Mouse (Mus musculus): ENCODE data around the gene Mark4. TPM values are rescaled to one million over a fixed set of nuclear protein-coding genes. Genes with fewer than 3 reads are reported as not detected.

Mark4 gene
- 18.5 and 22.2 TPM in 2 replicates for polyA plus RNA-seq (2012; rRNA removed; ENCODE audit: low replicate concordance)

DNA sequence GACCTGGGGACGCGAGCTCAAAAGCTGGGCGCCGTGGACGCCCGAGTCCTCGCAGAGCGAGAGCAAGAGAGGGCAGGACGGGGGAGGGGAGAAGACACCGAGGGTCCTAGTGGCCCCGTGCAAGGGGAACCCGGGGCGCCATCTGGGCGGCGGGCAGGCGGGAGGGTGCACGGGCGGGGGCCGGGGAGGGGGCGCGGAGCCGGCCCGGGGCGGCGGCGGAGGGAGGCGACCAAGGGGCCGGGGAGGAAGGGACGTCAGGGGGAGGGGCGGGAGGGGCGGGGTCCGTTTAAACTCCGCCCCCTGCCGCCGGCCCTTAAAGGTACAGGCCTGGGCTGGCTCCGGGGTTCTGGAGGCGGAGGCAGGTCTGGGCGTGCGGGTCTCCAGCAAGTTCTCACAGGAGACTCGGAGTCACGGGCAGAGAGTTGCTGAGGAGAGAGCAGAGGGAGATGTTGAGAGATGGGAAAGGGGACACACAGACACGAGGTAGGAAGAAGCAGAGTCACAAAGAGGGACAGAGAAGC lies at the start of gene Mark4:
Gene Mark4 (minus strand): TSS at position 231 of the 521 bp plus-strand sequence.

DNA sequence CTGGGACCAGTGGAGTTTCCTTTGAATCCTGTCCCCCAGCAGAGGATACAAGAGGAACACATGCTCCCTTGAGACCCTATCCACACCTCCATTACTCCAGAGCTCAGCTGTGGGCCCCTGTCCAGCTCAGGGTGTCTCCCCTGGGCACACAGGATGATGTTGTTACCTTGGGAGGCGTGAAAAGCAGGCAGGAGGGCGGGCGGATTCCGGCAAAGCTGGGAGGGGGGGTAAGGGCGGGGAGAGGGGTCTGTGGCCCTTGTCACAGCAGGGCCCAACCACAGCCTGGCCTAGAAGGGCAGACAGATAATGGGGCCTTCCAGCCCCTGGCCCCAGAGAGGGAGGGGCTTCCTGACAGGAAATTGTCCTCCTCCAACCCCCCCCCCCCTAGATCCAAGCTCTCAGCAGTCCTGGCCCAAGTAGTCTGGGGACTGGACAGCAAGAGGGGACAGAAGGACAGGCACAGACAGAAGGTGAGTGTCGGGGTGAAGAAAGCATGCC lies 4.3 kb upstream of the Mark4 start, which contains the start of gene Exoc3l2:
Gene Exoc3l2 (plus strand): TSS at position 448 of the 498 bp plus-strand sequence.

DNA sequence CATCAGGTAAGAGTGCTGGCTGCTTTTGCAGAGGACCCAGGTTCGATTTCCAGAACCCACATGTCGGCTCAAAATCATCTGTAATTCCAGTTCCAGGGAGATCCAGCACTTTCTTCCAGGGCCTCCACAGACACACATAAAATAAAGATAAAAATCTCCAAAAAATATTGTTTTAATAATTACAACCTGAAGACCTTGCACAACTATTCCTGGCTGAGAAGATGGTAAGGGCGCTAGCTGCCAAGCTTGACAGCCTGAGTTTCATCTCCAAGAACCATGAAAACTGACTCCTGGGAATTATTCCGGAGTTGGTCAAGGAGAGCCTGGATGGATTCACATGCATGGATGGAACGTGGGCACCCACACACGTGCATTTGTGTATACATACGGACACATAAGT lies 54.1 kb downstream of the Mark4 start, which contains the start of gene Ckm:
Gene Ckm (plus strand): TSS at position 301 of the 400 bp plus-strand sequence.

DNA sequence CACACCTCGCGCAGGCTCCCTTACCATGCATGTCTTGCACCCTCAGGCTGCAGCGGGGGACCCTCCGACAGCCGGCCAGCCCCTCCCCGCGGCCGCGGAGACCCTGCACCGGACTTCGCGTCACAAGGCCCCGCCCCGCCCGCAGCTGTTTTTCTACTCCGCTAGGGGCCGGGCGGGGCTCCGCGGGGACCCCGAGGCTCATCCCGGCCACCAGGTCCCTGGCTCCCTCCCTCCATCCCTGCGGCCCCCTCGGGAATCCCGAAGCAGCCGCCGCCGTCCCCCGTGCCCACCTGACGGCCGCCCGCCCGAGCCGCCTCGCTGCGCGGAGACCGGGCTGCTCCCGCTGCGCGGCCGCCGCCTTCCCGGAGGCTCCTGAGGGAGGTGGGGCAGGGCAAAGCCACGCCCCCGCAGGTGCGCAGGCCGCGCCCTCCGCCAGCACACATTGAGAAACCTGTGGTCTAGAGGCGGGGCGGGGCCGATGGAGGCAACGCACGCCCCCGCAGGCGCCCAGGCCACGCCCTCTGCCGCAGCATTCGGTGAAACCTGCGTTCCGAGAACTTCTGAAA lies 54.8 kb downstream of the Mark4 start, which contains the start of gene Klc3:
Gene Klc3 (minus strand): TSS at position 374 of the 566 bp plus-strand sequence.

DNA sequence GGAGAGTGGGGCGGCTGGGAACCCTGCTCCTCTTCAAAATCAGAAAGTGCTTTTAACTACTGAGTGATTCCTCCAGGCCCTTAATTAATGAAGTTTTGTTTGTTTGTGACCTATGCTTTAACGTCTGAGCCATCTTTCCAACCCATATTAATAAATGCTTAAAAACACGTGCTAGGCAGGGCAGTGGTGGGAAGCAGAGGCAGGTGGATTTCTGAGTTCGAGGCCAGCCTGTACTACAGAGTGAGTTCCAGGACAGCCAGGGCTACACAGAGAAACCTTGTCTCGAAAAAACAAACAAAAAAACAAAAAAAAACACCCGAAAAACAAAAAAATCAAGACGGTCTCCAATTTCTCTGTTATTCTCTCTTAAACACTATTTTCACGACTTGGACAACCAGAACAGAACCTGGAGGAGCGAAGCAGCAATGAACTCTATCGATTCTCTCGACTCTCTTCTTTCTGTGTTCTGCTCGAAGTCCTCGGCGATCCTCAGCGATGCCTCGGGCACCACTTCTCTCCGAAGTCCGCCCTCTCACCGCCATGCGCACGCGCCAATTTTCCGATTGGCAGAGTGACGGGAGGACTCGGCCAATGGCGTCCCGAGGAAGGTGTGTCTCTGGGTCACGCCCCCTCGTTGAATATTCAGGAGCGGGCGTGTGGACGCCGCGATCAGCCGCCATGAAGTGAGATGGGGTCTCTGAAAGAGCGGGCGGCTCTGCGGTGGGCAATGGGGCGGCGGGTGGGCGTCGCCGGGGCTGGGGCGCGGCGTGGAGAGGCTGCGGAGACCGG lies 77.0 kb downstream of the Mark4 start, which contains the start of gene Ercc2:
Gene Ercc2 (plus strand): TSS at position 634 of the 789 bp plus-strand sequence.

Other genes with a start within 250 kb of the Mark4 start
- 21.2 and 40.9 TPM in 2 replicates for gene Gpr4, start 246.3 kb downstream of the Mark4 start, polyA plus RNA-seq (2012; rRNA removed; ENCODE audit: low replicate concordance)
- gene Opa3, start 230.5 kb downstream of the Mark4 start, polyA plus RNA-seq (2012; rRNA removed; ENCODE audit: low replicate concordance) = 43.4 and 43.9 TPM in 2 replicates
- 104 and 192 TPM in 2 replicates for gene Vasp, start 187.0 kb downstream of the Mark4 start, polyA plus RNA-seq (2012; rRNA removed; ENCODE audit: low replicate concordance)
- 0.20 TPM in 1 of 2 replicates, not detected in the other for gene Ppm1n, start 178.8 kb downstream of the Mark4 start, polyA plus RNA-seq (2012; rRNA removed; ENCODE audit: low replicate concordance)
- 59.4 and 168 TPM in 2 replicates for gene Rtn2, start 176.2 kb downstream of the Mark4 start, polyA plus RNA-seq (2012; rRNA removed; ENCODE audit: low replicate concordance)
- 0.85 and 1.2 TPM in 2 replicates for gene Fosb, start 148.8 kb downstream of the Mark4 start, polyA plus RNA-seq (2012; rRNA removed; ENCODE audit: low replicate concordance)
- 66.5 and 93.4 TPM in 2 replicates for gene Ercc1, start 114.0 kb downstream of the Mark4 start, polyA plus RNA-seq (2012; rRNA removed; ENCODE audit: low replicate concordance)
- 5.2 and 9.0 TPM in 2 replicates for gene Cd3eap, start 99.3 kb downstream of the Mark4 start, polyA plus RNA-seq (2012; rRNA removed; ENCODE audit: low replicate concordance)
- gene Ppp1r13l, start 99.1 kb downstream of the Mark4 start, polyA plus RNA-seq (2012; rRNA removed; ENCODE audit: low replicate concordance) = 14.0 and 14.9 TPM in 2 replicates
- 36.5 and 70.7 TPM in 2 replicates for gene Ercc2, start 76.8 kb downstream of the Mark4 start, polyA plus RNA-seq (2012; rRNA removed; ENCODE audit: low replicate concordance)
- 1.2 and 6.2 TPM in 2 replicates for gene Klc3, start 54.7 kb downstream of the Mark4 start, polyA plus RNA-seq (2012; rRNA removed; ENCODE audit: low replicate concordance)
- gene Ckm, start 54.0 kb downstream of the Mark4 start, polyA plus RNA-seq (2012; rRNA removed; ENCODE audit: low replicate concordance) = 0.70 and 5.6 TPM in 2 replicates
- gene Exoc3l2, start 4.5 kb upstream of the Mark4 start, polyA plus RNA-seq (2012; rRNA removed; ENCODE audit: low replicate concordance) = 5.4 and 8.9 TPM in 2 replicates
- gene Bloc1s3, start 49.5 kb upstream of the Mark4 start, polyA plus RNA-seq (2012; rRNA removed; ENCODE audit: low replicate concordance) = 10.2 and 10.3 TPM in 2 replicates
- gene Trappc6a, start 49.6 kb upstream of the Mark4 start, polyA plus RNA-seq (2012; rRNA removed; ENCODE audit: low replicate concordance) = 57.2 and 69.0 TPM in 2 replicates
- 0.12 and 0.17 TPM in 2 replicates for gene Nkpd1, start 59.0 kb upstream of the Mark4 start, polyA plus RNA-seq (2012; rRNA removed; ENCODE audit: low replicate concordance)
- 86.6 and 114 TPM in 2 replicates for gene Ppp1r37, start 104.3 kb upstream of the Mark4 start, polyA plus RNA-seq (2012; rRNA removed; ENCODE audit: low replicate concordance)
- gene Zfp296, start 118.5 kb upstream of the Mark4 start, polyA plus RNA-seq (2012; rRNA removed; ENCODE audit: low replicate concordance) = 3.0 and 3.7 TPM in 2 replicates
- 113 and 137 TPM in 2 replicates for gene Gemin7, start 118.8 kb upstream of the Mark4 start, polyA plus RNA-seq (2012; rRNA removed; ENCODE audit: low replicate concordance)
- gene Clasrp, start 145.7 kb upstream of the Mark4 start, polyA plus RNA-seq (2012; rRNA removed; ENCODE audit: low replicate concordance) = 61.1 and 124 TPM in 2 replicates
- gene Relb, start 170.6 kb upstream of the Mark4 start, polyA plus RNA-seq (2012; rRNA removed; ENCODE audit: low replicate concordance) = 28.9 TPM in 2 replicates
- gene Clptm1, start 206.2 kb upstream of the Mark4 start, polyA plus RNA-seq (2012; rRNA removed; ENCODE audit: low replicate concordance) = 164 and 172 TPM in 2 replicates
- 7.1 and 7.5 TPM in 2 replicates for gene Apoc2, start 219.1 kb upstream of the Mark4 start, polyA plus RNA-seq (2012; rRNA removed; ENCODE audit: low replicate concordance)
- 0.23 and 0.77 TPM in 2 replicates for gene Gm44805, start 222.6 kb upstream of the Mark4 start, polyA plus RNA-seq (2012; rRNA removed; ENCODE audit: low replicate concordance)
- 1.8 and 3.5 TPM in 2 replicates for gene Apoc4, start 222.7 kb upstream of the Mark4 start, polyA plus RNA-seq (2012; rRNA removed; ENCODE audit: low replicate concordance)
- 41.6 and 87.3 TPM in 2 replicates for gene Apoc1, start 233.8 kb upstream of the Mark4 start, polyA plus RNA-seq (2012; rRNA removed; ENCODE audit: low replicate concordance)
- 3,005 and 3,861 TPM in 2 replicates for gene Apoe, start 240.4 kb upstream of the Mark4 start, polyA plus RNA-seq (2012; rRNA removed; ENCODE audit: low replicate concordance)